Mouse (Mus musculus): ENCODE measurements around the gene Sox15.
A peak's percentile ranks its signal among the peaks of the same experiment; 100 is the strongest.

Sox15 gene

DNA sequence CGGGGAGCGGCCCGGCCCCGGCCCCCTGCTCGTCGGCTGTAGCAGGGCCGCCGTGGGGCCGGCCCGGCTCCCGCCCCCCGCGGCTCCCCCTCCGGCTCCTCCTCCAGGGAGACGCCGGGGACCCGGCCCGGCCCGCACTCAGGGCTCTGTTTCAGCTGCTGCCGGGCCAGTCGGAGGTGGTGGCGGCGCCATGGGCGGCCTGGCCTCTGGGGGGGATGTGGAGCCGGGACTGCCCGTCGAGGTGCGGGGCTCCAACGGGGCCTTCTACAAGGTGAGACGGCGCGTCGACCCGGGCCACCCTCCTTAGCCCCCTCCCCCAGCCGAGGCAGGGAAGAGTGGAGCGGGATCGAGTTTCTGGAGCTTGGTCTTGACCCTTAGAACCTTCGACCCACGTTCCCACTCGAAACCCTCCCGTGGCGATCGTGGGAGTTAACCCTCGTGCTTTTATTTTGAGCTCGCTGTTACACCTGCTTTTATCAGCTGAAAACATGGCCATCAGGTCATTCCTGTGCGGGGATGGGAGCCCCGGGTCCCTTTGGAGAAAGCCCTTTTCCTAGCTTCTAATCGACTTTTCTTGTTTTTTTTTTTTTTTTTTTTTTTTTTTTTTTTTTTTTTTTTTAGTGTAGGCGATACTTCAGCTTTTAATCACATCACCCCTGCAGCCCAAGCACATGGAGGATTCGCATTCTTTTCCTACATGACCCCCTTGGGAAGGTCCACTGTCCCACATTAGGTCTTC lies 21.8 kb upstream of the Sox15 start:
- peak; percentile 57 for DNase-seq (ENCODE audit: low read depth, low spot score)

- DNase-seq (ENCODE audit: low read depth, low spot score): no peak
Observed at GRCm38 (mm10) chr11:69635471-69635870, 19.6 kb upstream of the Sox15 start.

DNA sequence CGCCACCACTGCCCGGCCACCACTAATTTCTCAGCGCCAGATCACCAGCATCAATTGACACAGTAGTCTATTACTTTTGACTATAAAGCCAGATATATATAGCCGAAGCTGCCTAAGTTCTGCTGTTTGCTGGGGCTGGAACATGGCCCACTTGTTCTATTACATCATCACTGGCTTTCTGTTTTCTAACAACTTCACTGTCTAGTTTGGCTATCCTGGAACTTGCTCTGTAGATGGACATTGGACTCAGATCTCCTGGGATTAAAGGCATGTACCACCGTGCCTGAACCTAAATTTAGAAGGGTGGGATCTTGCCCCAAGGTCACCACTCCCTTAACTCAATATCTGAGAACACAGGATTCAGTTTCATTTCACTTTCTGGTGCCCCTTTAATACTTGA lies 9.3 kb upstream of the Sox15 start:
- no peak for DNase-seq (ENCODE audit: low read depth, low spot score)

DNA sequence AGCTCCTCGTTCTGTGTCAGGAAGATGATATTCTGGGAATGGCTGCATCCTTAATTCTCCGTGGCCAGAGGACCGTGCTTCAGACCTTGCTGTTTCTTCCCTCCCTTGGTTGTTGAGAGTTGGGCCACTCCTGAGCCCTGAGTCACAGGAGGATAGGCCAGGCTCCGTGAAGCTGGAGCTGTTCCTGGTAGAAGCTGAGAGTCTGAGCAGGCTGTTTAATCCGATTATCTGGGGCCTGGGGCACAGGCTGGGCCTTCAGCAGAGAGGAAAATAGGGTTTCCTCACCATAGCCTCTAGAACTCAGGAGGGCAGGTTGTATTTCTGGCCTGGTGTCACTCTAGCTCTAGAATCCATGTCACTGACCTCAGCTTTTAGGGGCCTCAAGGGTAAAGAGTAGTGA lies 1.7 kb upstream of the Sox15 start:
- DNase-seq (ENCODE audit: low read depth, low spot score): no peak

DNA sequence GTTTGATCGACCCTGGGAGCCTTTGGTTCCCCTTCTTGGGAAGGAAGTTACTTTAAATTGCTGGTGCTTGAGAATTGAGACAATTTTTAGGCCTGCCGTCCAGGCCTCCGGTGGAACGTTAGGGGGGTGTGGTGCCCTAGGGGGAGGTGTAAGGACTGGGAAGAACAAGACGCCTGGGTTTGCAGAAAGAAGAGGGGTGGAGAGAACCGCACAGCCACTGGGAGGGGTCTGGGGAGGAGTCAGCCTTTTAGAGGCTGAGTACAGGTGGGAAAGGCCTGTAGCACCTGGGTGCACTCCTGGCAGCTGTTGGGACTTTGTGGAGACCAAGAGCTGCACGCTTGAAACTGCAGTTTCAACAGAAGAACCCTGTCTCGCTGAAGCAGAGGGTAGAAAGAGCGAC lies 354 bp upstream of the Sox15 start:
- DNase-seq (ENCODE audit: low read depth, low spot score): no peak

- DNase-seq (ENCODE audit: low read depth, low spot score): no peak
Observed at GRCm38 (mm10) chr11:69656065-69656455, 946 bp downstream of the Sox15 start.

GRCm38 (mm10) chr11:69656617-69657461 lies 1.7 kb downstream of the Sox15 start:
- peak; percentile 64 for DNase-seq (ENCODE audit: low read depth, low spot score)

DNA sequence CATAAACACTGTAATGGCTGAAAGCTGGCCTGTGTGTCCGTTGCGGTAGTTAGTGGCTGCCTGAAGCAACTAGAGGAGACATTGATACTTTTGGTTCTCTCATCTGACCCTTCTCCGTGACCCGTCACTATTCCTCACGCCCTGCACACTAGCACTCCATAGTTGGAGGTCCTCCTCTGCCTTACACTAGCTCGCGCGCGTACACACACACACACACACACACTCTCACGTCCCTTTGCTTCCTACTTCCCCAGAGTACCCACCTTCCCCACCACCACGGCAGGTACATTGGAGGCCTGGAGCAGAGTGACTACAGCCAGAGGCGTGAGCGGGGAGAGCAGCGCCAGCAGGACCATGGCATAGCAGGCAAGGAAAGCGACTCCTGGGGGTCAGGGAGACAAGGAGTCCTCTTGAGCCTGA lies 2.4 kb downstream of the Sox15 start:
- no peak for DNase-seq (ENCODE audit: low read depth, low spot score)

DNA sequence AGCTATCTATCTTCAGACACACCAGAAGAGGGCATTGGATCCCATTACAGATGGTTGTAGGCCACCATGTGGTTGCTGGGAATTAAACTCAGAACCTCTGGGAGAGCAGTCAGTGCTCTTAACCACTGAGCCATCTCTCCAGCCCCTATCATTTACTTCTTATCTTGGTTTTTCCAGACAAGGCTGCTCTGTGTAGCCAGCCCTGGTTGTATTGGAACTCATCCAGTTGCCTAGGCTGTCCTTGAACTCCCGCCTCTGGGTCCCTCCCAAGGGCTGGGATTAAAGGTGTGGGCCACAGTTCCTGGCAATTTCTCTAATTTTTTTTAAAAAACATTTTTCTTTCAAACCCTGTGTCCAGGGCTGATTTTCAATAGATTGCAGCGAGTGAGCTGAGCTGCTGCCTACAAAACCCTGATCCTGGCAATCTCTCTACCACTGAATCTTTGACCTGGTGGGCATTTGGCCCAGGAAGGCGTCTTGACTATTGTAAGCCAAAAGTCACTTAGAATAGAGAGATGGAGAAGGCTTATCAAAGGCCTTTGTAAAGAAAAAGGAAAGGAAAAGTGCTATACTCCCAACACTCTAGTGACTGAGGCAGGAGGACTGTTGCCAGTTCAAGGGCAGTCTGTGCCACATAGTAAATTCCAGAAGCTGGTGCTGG lies 6.2 kb downstream of the Sox15 start:
- DNase-seq (ENCODE audit: low read depth, low spot score): no peak

- DNase-seq (ENCODE audit: low read depth, low spot score): peak; percentile 99
Observed at GRCm38 (mm10) chr11:69662213-69662966, 7.3 kb downstream of the Sox15 start, which contains the start of gene Mpdu1. Mpdu1 (minus strand) TSS chr11:69662642.

DNA sequence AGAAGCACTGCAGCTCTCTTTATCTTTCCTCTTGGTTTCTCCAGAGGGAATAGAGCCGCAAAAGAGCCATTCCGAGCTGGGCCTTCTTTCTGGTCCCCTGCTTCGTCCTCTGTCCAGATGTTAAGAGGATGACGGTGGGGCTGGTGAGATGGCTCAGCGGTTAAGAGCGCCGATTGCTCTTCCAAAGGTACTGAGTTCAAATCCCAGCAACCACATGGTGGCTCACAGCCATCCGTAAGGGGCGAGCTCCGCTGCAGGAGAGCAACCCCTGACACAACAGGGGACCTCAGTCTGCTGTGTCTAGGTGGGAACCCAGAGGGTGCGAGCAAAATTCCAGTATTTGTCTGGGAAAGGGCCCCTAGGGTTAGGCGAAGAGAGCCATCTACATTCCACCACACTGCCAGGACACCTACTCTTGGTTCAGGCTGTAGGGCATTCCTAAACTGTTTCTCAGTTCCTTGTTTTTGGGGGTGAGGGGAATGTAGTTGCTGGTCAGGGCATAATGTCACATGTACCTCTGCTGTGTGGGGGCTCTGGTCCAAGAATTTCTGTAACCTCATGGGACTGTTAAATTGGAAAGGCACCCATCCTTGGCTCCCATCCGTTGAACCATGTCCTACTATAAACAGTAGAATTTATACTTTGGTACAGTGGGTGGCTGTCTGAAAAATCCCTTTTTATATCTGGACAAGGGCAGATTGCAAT lies 8.0 kb downstream of the Sox15 start:
- DNase-seq (ENCODE audit: low read depth, low spot score): no peak

- DNase-seq (ENCODE audit: low read depth, low spot score): no peak
Observed at GRCm38 (mm10) chr11:69663795-69664194, 8.7 kb downstream of the Sox15 start.

GRCm38 (mm10) chr11:69664841-69665240 lies 9.7 kb downstream of the Sox15 start:
- no peak for DNase-seq (ENCODE audit: low read depth, low spot score)

GRCm38 (mm10) chr11:69665457-69665960 lies 10.4 kb downstream of the Sox15 start:
- DNase-seq (ENCODE audit: low read depth, low spot score): no peak

DNA sequence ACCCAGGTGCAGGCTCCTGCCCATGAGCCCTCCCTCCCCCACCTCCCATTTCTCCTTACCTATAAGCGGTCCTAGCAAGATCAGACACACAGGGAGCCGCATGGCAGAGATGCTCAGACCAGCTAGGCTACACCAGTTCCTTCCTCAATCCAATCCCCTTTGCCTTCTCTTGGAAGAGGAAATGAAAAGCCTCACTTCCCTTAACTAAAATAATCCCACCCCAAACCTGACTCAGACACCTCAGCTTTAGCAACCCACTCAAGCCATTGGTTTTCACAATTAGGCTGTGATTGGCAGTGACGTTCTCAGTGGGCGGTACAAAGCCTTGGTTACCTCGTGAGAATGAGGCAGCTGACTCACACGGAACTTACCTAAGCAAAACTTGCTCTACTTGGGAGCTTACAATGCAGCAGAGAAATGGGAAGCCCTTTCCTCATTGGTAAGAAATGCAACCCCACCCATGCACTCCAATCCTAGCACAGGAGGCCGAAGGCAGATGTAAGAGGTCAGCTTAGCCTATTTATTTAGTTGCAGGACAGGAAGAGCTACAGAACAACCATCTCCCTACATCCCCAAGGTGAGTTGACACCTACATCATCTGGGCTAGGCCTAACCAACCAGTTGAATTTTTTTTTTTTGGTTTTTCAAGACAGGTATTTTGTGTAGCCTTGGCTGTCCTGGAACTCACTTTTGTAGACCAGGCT lies 11.0 kb downstream of the Sox15 start, which contains the start of gene Cd68:
Cd68 (minus strand) TSS at position 193 of the 704 bp plus-strand sequence.
- DNase-seq (ENCODE audit: low read depth, low spot score): peak; percentile 92

DNA sequence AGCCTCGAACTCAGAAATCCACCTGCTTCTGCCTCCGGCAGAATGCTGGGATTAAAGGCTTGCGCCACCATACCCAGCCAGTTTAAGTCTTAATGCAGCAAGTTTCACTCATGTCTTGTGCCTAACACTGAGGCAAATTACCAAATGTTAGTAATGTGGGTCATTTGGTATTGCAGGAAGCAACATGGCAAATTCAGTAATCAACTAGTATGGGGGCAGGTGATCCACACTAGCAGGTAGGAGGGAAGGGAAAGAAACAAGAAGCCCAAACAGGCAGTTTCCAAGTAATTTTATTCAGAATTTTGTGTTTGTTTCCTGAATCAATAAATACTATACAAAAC lies 11.5 kb downstream of the Sox15 start:
- no peak for DNase-seq (ENCODE audit: low read depth, low spot score)

DNA sequence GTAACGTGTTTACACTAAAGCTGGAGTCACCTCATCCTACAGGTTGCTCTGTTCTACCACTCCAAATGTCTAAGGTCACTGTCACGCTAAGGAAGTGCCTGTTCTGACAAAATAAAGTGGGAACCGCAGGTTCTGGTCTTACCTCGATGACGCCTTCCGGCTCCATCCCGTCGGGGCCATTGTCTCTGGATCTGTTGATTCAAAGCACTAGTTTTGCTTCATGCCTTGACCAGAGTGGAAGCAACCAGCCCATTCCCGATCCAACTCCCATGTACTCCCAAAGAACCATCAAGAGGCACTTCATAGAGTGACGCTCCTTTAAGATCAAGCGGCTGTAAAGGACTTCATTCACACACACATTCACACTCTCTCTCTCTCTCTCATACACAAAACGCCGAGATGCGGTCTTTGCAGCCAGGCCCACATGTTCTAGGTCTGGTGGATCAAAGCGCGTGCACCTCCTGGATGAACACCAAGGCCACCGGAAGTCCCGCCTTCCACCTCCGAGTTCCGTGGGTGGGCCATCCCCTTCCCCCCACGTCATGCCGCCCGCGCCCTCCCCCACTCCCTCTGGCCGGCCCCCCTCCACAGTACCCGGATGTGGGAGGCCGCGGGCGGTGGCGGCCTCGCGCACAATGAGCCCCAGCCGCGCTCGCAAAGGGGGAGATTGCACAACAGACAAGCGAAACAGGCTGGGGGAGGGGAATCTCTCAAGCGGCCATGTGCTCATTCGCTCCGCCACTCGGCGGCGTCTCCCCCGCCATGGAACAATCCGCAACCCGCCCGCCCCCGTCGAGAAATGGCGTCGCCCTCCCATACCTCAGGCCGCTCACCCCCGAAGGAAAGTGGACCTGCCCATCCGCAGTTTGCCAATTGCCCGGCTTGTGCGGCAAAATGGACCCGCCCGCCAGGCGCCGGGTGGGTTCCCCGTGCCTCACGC lies 15.9 kb downstream of the Sox15 start:
- DNase-seq (ENCODE audit: low read depth, low spot score): peak; percentile 93

DNA sequence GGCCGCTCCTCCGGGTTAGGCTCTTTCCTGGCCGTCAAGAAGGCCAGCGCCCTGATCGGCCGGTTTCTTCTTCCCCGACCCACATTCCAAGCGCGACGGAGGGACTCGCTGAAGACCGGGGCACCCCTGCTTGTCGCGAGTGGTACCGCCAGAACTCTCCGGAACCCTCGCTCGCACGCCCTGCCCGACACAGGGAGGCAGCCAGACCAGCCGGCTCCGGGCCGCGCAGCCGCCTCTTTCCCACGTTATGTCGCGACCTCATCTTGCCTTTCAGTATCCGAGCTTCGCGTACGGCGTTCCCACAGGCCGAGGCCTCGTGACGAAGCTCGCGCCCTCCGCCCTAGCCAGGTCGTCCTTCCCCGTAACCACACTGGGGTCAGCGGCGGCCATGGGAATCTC lies 16.6 kb downstream of the Sox15 start:
- no peak for DNase-seq (ENCODE audit: low read depth, low spot score)

- peak; percentile 100 for DNase-seq (ENCODE audit: low read depth, low spot score)
Observed at GRCm38 (mm10) chr11:69672211-69672706, 17.1 kb downstream of the Sox15 start, which contains the start of gene Eif4a1. Eif4a1 (minus strand) TSS chr11:69672423.

Data from A20 (cell line).